Mouse (Mus musculus) brain, embryonic 14.5 days (tissue): ENCODE measurements at regions not wholly inside any gene's neighbourhood (a gene's known extent, or its start where the extent isn't known, plus 50 kb on each side); places are given as distances from the start of the nearest gene placed in this dataset.

Experiments
- CTCF ChIP-seq: fragments of 200-500 bp; IDR thresholded peaks from 2 replicates; pipeline ENCODE4 v1.5.1; 2012; ENCODE audit warnings: inconsistent platforms, mild to moderate bottlenecking, moderate library complexity, borderline replicate concordance; ENCODE audit not compliant: insufficient read depth, insufficient read length; ENCODE audit errors: extremely low read depth
- POLR2A ChIP-seq: fragments of 200-500 bp; IDR thresholded peaks from 2 replicates; pipeline ENCODE4 v1.6.1; 2012; ENCODE audit warnings: mild to moderate bottlenecking, inconsistent platforms, borderline replicate concordance; ENCODE audit not compliant: poor library complexity, insufficient read depth, insufficient read length, severe bottlenecking; ENCODE audit errors: extremely low read depth

GRCm38 (mm10) chr3:63556741-63557140 is 73.1 kb upstream of the Gm34302 start:
- TF ChIP-seq CTCF (no peak), POLR2A (no peak)
